Mouse (Mus musculus): ENCODE results near the gene Chmp5. TPM values are rescaled to one million over a fixed set of nuclear protein-coding genes. Genes with fewer than 3 reads are reported as not detected.

Gene Chmp5
- polyA plus RNA-seq (2014; fragmentation: Nextera tagmentation; extraction: Ambion mirVana), result 113 and 137 TPM in 2 replicates

DNA sequence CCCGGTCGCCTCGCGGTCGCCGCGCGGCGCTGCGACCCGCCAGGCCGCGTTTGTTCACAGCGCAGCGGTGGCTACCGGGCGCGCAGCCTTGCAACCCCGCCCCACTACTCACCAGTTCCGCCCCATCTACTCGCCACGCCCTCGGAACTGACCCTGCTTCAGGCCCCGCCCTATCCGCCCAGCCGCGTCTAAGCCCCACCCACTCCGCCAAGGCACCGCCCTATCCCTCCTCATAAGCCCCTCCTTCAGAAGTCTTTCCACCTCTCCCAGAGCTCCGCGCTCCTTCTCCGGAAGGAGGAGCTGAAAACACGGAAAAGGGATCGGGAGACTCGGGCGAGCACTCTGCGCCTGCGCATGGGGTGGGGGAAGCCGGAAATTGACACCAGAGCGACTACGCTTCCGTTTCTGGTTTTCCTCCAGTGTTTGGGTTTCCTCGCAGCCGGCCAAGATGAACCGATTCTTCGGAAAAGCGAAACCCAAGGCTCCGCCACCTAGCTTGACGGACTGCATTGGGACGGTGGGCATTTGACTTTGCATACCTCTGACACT, at the start of gene Chmp5, which contains the start of gene Bag1:
Gene Chmp5, plus strand, starts transcription at position 248 of the 549 bp plus-strand sequence.
Gene Bag1, minus strand, starts transcription at position 135 of the 549 bp plus-strand sequence.
- ATAC-seq (ENCODE audit: low FRiP score, low TSS enrichment), result peak; percentile 98
- 0% methylated on average over 44 of the region's 50 CpGs for WGBS
- Histone ChIP-seq H3K27ac (ENCODE audit: low read depth, low read length) (peak within 1 kb of the TSS; percentile 51), H3K9me3 (ENCODE audit: control insufficient read depth, low read length) (no peaks in the 10 kb centered on the region), H3K4me2 (replicated peaks; ENCODE audit: low read depth, low read length) (peak within 1 kb of the TSS; percentile 85), H3K4me3 (ENCODE audit: low read length) (peak within 1 kb of the TSS; percentile 63), H3K4me1 (ENCODE audit: control insufficient read depth, insufficient read depth, low read length) (peaks cover 19% of the 10 kb centered on the region), H3K36me3 (ENCODE audit: control insufficient read depth, insufficient read depth, low read length) (peaks cover 53% of the 10 kb centered on the region), H3K27me3 (ENCODE audit: control insufficient read depth, insufficient read depth, low read length) (no peaks in the 10 kb centered on the region), H3K9ac (ENCODE audit: low read depth, low read length) (peak within 1 kb of the TSS; percentile 75)

DNA sequence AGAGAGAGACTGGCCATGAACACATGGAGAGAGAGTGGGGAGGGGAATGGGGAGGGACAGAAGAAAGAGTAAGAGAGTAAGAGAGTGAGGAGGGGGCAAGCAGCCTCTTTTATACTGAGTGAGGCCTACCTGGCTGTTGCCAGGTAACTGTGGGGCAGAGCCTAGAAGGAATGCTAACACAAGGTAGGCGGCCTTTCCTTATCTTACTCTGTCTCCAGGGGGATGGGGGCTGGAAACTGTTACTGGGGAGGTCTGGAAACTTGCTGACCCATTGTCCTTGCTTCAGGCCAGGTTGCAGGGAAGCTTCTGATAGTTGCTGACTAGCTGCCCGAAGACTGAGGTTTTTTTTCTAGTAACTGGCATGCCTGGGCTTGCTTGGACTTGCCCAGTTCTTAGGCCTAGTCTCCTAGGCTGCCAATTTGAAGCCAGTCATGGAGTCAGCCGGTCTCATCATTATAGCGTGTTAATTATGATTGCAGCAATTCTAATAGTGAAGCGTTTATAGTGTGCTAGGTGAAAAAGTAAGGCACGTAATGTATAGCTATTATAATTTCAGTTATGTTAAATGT, 49.6 kb upstream of the Chmp5 start:
- ATAC-seq (ENCODE audit: low FRiP score, low TSS enrichment), result no peak
- H3K4me1 ChIP-seq (ENCODE audit: control insufficient read depth, insufficient read depth, low read length), result no peaks in the 10 kb centered on the region
- H3K9ac ChIP-seq (ENCODE audit: low read depth, low read length), result no peak overlapping the region
- H3K27me3 ChIP-seq (ENCODE audit: control insufficient read depth, insufficient read depth, low read length), result no peaks in the 10 kb centered on the region
- H3K4me3 ChIP-seq (ENCODE audit: low read length), result no peak overlapping the region
- no peaks in the 10 kb centered on the region for H3K36me3 ChIP-seq (ENCODE audit: control insufficient read depth, insufficient read depth, low read length)
- no peaks in the 10 kb centered on the region for H3K9me3 ChIP-seq (ENCODE audit: control insufficient read depth, low read length)
- H3K27ac ChIP-seq (ENCODE audit: low read depth, low read length), result no peak overlapping the region
- H3K4me2 ChIP-seq (replicated peaks; ENCODE audit: low read depth, low read length), result no peak overlapping the region
- 84% methylated on average over 6 of the region's 6 CpGs for WGBS

DNA sequence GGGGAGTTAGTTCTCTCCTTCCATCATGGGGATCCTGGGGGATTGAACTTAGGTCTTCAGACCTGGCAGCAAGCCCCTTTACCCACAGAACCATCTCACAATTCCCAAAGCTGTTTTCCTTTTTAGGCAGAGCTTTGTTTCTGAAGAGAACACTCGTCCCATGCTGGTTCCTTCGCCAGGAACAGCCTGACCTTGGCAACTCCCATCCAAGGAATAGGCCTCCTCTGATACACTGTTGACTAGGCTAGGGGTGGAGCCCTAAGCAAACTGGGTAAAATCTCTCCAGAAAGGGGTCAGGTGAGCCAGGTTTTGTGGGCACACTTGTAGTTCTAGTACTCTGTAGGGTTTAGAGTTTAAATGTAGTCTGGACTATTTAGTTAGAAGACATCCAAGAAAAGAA, 48.9 kb upstream of the Chmp5 start:
- WGBS, result 73% methylated on average over 2 of the region's 2 CpGs

DNA sequence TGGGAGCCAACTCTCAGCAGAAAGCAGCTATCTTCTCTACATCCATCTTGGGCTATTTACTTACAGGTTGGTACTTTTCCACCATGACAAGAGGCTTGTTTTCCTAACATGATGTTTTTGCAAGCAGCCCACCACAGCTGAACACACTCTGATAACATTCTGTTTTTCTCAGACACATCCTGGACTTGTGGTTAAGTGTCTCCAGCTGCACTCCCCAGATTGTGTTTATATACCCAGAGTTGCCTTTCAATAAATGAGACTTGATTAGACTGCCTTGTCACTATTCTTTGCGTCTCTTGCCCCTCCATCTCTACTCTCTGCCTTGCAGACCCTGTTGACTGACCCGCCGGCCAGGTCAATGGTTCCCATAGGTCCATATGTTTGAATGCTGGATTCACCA, 48.1 kb upstream of the Chmp5 start:
- Histone ChIP-seq H3K27ac (ENCODE audit: low read depth, low read length) (no peak overlapping the region), H3K36me3 (ENCODE audit: control insufficient read depth, insufficient read depth, low read length) (no peaks in the 10 kb centered on the region), H3K9me3 (ENCODE audit: control insufficient read depth, low read length) (no peaks in the 10 kb centered on the region), H3K4me3 (ENCODE audit: low read length) (no peak overlapping the region), H3K27me3 (ENCODE audit: control insufficient read depth, insufficient read depth, low read length) (no peaks in the 10 kb centered on the region), H3K9ac (ENCODE audit: low read depth, low read length) (no peak overlapping the region), H3K4me2 (replicated peaks; ENCODE audit: low read depth, low read length) (no peak overlapping the region), H3K4me1 (ENCODE audit: control insufficient read depth, insufficient read depth, low read length) (no peaks in the 10 kb centered on the region)
- ATAC-seq (ENCODE audit: low FRiP score, low TSS enrichment), result no peak
- WGBS, result 91% methylated on average over 3 of the region's 3 CpGs

More for the DNA sequence above, 48.9 kb upstream of the Chmp5 start:
- no peak overlapping the region for H3K9ac ChIP-seq (ENCODE audit: low read depth, low read length)
- no peaks in the 10 kb centered on the region for H3K27me3 ChIP-seq (ENCODE audit: control insufficient read depth, insufficient read depth, low read length)
- H3K4me3 ChIP-seq (ENCODE audit: low read length), result no peak overlapping the region
- no peaks in the 10 kb centered on the region for H3K9me3 ChIP-seq (ENCODE audit: control insufficient read depth, low read length)
- no peaks in the 10 kb centered on the region for H3K36me3 ChIP-seq (ENCODE audit: control insufficient read depth, insufficient read depth, low read length)
- ATAC-seq (ENCODE audit: low FRiP score, low TSS enrichment), result no peak
- H3K4me1 ChIP-seq (ENCODE audit: control insufficient read depth, insufficient read depth, low read length), result no peaks in the 10 kb centered on the region
- H3K4me2 ChIP-seq (replicated peaks; ENCODE audit: low read depth, low read length), result no peak overlapping the region
- no peak overlapping the region for H3K27ac ChIP-seq (ENCODE audit: low read depth, low read length)

DNA sequence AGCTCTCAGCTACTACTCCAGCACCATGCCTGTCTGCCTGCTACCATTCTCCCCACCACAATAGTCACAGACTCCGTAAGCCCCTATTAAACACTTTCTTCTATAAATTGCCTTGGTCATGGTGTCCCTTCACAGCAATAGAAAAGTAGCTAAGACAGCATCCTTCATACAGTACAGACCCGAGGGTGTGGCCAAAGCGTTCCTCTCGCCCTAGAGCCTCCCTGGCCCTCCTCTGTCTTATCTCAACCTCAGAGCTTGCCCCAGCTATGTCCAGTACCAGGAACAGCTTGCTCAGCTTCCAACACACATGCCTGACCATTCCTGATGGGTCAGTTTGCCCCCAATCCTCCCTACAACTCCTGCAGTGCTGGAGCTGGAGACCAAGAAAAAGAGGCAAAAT, 47.6 kb upstream of the Chmp5 start:
- Histone ChIP-seq H3K4me3 (ENCODE audit: low read length) (no peak overlapping the region), H3K4me1 (ENCODE audit: control insufficient read depth, insufficient read depth, low read length) (no peaks in the 10 kb centered on the region), H3K4me2 (replicated peaks; ENCODE audit: low read depth, low read length) (no peak overlapping the region), H3K36me3 (ENCODE audit: control insufficient read depth, insufficient read depth, low read length) (no peaks in the 10 kb centered on the region), H3K9ac (ENCODE audit: low read depth, low read length) (no peak overlapping the region), H3K9me3 (ENCODE audit: control insufficient read depth, low read length) (no peaks in the 10 kb centered on the region), H3K27ac (ENCODE audit: low read depth, low read length) (no peak overlapping the region), H3K27me3 (ENCODE audit: control insufficient read depth, insufficient read depth, low read length) (no peaks in the 10 kb centered on the region)
- no peak for ATAC-seq (ENCODE audit: low FRiP score, low TSS enrichment)
- 96% methylated on average over 4 of the region's 4 CpGs for WGBS

DNA sequence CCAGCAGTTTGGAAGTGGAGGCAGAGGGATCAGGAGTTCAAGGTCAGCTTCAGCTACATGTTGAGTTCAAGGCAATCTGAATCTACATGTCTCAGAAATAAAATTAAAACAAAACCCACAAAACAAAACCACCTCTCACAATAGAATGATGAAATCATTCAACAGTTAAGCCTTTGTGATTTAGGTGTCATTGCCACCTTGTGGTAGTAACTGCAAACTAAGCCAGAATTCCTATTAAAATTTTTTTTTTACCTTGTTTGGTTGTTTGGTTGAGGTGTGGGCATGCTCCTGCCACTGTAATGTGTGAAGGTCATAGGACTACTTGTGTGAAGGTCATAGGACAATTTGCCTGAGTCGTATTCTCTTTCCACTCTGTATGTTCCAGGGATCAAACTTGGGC, 41.9 kb upstream of the Chmp5 start:
- Histone ChIP-seq H3K4me3 (ENCODE audit: low read length) (no peak overlapping the region), H3K36me3 (ENCODE audit: control insufficient read depth, insufficient read depth, low read length) (no peaks in the 10 kb centered on the region), H3K9ac (ENCODE audit: low read depth, low read length) (no peak overlapping the region), H3K4me1 (ENCODE audit: control insufficient read depth, insufficient read depth, low read length) (no peaks in the 10 kb centered on the region), H3K27ac (ENCODE audit: low read depth, low read length) (no peak overlapping the region), H3K9me3 (ENCODE audit: control insufficient read depth, low read length) (no peaks in the 10 kb centered on the region), H3K4me2 (replicated peaks; ENCODE audit: low read depth, low read length) (no peak overlapping the region), H3K27me3 (ENCODE audit: control insufficient read depth, insufficient read depth, low read length) (no peaks in the 10 kb centered on the region)
- no peak for ATAC-seq (ENCODE audit: low FRiP score, low TSS enrichment)
- 56% methylated on average over 1 of the region's 1 CpGs for WGBS

DNA sequence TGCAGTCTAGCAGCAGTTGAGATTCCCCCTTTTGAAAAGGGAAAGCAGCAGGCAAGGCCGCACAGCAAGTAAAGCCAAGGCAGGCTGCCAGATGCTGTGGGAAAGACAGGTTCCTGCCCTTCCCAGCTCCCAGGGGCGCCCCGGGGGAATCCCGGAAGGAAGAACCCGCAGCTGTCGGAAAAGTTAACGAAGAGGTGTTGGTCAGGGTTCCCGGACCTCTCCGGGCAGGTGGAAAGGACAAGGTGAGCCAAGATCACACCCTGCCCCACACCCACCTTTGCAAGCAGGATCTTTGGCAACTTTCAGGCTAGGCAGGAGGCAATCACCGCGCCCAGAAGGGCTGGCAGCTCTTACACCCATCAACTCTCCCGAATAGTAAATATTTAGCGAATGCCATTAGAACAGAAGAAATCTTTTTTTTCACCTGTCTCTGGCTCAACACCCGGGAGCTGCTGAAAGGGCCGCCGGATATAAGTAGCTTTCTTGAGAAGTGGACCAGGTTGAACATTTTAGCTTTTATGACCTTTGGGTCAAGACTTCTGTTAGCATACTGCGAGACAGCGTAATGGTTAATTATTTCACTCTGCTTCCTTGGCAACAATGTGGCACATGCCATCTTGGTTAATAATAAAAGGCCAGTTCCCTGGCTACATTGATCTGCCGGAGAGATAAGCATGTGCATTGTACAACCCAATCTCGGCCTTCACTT, 39.8 kb upstream of the Chmp5 start:
- H3K4me3 ChIP-seq (ENCODE audit: low read length), result peak overlapping the region; percentile 0

DNA sequence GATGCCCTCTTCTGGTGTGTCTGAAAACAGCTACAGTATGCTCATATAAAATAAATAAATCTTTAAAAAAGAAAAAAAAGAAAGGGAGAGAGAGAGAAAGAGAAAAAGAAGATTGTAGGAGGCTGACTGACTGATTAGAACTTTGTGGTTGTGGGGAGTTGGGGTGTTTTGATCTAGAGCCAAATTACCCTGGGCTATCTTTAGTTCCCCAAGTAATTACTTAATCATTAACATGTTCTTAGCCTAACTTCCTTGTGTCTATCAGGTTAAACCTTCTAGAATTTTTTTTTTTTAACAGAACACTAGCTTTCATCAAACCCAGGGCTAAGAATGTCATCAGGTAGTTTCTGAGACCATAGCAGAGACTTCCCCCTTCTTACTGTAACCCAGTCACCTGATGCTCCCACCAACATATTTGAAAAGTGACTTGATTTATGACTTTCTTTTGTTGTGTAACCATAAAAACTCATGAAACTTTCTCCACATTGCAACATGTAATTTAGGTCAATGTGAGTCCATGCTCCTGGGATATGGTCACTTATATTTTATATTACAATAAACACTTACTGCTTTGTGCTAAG, 33.8 kb upstream of the Chmp5 start:
- no peak overlapping the region for H3K9ac ChIP-seq (ENCODE audit: low read depth, low read length)
- no peak overlapping the region for H3K27ac ChIP-seq (ENCODE audit: low read depth, low read length)
- H3K4me1 ChIP-seq (ENCODE audit: control insufficient read depth, insufficient read depth, low read length), result no peaks in the 10 kb centered on the region
- H3K27me3 ChIP-seq (ENCODE audit: control insufficient read depth, insufficient read depth, low read length), result no peaks in the 10 kb centered on the region
- ATAC-seq (ENCODE audit: low FRiP score, low TSS enrichment), result no peak
- H3K4me2 ChIP-seq (replicated peaks; ENCODE audit: low read depth, low read length), result no peak overlapping the region
- no peaks in the 10 kb centered on the region for H3K36me3 ChIP-seq (ENCODE audit: control insufficient read depth, insufficient read depth, low read length)
- no peaks in the 10 kb centered on the region for H3K9me3 ChIP-seq (ENCODE audit: control insufficient read depth, low read length)
- no peak overlapping the region for H3K4me3 ChIP-seq (ENCODE audit: low read length)

More for the DNA sequence above, 39.8 kb upstream of the Chmp5 start:
- Histone ChIP-seq H3K36me3 (ENCODE audit: control insufficient read depth, insufficient read depth, low read length) (no peaks in the 10 kb centered on the region), H3K9me3 (ENCODE audit: control insufficient read depth, low read length) (no peaks in the 10 kb centered on the region), H3K9ac (ENCODE audit: low read depth, low read length) (no peak overlapping the region; the same call in 1 of the 2 replicates), H3K4me1 (ENCODE audit: control insufficient read depth, insufficient read depth, low read length) (no peaks in the 10 kb centered on the region), H3K4me2 (replicated peaks; ENCODE audit: low read depth, low read length) (peak overlapping the region; percentile 18; the same call in 1 of the 2 replicates), H3K27me3 (ENCODE audit: control insufficient read depth, insufficient read depth, low read length) (no peaks in the 10 kb centered on the region), H3K27ac (ENCODE audit: low read depth, low read length) (peak overlapping the region; percentile 88)
- 0 out of 2 replicates have a peak, but pooled peaks have one; percentile 36 for ATAC-seq (ENCODE audit: low FRiP score, low TSS enrichment)
- 43% methylated on average over 20 of the region's 20 CpGs for WGBS

DNA sequence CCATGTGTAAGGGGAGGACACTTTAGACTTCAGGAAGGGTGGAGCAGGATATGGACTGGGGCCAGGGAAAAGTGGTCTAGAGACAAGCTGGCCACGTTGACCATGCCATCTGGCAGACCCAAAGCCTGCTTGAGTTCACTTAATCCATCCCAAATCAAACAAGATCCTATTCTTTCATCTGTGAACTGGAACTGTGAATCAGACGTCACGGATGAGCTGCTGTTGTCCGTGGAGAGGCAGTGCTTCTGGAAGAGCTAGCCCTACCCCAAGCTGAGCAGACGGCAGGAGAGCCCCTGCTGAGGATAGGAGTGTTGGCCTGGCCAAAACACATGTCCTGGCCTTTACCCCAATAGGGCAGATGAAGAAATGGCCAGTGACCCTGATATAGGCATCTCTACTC, 32.3 kb upstream of the Chmp5 start:
- Histone ChIP-seq H3K4me3 (ENCODE audit: low read length) (no peak overlapping the region), H3K9me3 (ENCODE audit: control insufficient read depth, low read length) (no peaks in the 10 kb centered on the region), H3K4me2 (replicated peaks; ENCODE audit: low read depth, low read length) (no peak overlapping the region), H3K27me3 (ENCODE audit: control insufficient read depth, insufficient read depth, low read length) (no peaks in the 10 kb centered on the region), H3K36me3 (ENCODE audit: control insufficient read depth, insufficient read depth, low read length) (no peaks in the 10 kb centered on the region), H3K9ac (ENCODE audit: low read depth, low read length) (no peak overlapping the region), H3K27ac (ENCODE audit: low read depth, low read length) (no peak overlapping the region), H3K4me1 (ENCODE audit: control insufficient read depth, insufficient read depth, low read length) (no peaks in the 10 kb centered on the region)
- ATAC-seq (ENCODE audit: low FRiP score, low TSS enrichment), result 0 out of 2 replicates have a peak, but pooled peaks have one; percentile 46
- WGBS, result 41% methylated on average over 5 of the region's 5 CpGs

Measured in kidney, embryonic 14.5 days (tissue).